Mouse (Mus musculus) R1 (cell line): ENCODE data around the gene Cd300e.

ENCODE experiments used
- DNase-seq: peaks from one replicate; pipeline ENCODE4 v3.0.0-alpha.2; 2018; ENCODE audit warnings: low read depth, low spot score

The Cd300e gene

DNA sequence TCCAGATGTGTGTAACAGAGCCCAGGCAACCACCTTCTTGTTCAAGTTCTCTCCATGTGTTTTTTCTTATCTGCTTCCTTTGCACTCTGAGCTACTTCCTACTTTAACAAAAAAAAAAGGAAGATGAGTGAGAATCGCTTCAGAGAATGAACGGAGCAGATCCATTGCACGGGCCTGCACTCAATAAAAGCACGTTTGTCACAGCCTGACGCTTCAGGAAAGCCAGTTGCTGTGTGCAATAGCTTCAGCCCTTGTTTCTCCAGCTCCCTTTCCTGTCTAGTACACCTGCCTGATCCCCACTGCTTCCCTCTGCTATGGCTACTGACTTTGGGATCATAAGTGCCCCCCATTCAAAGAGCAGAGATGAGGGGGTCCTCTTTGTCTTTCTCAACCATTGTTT lies at the start of gene Cd300e:
Cd300e (minus strand) TSS at position 101 of the 400 bp plus-strand sequence.
- DNase-seq = no peak

DNA sequence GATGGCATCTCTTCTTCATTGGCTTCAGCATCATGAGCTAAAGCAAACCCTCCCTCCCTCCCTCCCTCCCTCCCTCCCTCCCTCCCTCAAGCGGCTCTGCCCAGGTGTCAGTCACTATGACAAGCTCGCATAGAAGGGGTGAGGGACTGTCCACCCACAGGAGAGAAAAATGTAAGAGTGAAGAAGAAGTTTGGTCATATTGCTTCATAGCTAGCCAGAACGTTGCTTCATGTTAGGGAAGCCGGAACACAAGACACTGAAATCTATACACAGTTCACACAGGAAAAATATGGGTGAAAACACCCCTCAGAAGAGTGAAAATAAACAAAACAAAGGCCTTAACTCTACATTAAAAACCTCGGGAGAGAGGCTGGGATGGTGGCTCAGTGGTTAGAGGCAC lies 48.3 kb upstream of the Cd300e start:
- DNase-seq = no peak

DNA sequence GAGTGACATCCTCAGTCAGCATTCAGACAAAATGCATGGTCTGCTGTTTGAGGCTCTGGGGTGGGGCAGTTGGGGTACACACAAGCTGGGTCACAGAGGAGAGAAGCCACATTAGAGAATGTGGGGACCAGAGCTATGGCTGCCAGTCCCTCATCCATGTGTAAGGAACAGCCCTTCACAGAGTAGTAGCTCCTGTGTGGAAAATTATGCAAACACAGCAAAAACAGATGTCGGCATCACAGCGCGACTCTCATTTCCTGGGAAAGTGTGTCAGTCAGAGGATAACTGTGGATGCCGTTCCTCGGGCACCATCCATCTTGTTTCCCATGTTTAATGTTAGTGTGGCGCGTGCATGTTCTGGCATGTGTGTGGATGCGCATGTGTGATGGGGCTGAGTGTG lies 46.2 kb upstream of the Cd300e start:
- no peak for DNase-seq

DNA sequence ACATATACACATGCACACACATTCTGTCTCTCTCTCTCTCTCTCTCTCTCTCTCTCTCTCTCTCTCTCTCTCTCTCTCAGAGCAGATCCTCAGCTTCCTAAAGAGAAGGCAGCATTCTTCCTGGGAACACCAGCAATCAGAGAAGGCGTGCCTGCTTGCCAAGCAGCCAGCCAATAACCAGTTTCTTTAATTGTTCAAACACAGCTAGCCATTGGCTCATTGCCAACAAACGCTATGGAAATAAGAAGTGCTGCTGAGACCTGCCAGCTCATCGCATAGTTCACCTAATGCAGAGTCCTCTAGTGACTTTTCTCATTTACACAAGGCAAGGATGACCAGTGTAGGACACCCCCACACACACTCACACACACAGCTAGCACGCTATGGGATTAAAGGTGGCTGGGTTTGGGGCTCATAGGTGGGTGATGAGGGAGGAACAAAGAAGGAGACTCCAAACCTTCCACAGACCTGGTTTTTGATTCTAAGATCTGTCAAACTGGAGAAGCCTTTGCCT lies 45.5 kb upstream of the Cd300e start:
- DNase-seq = peak; percentile 21

DNA sequence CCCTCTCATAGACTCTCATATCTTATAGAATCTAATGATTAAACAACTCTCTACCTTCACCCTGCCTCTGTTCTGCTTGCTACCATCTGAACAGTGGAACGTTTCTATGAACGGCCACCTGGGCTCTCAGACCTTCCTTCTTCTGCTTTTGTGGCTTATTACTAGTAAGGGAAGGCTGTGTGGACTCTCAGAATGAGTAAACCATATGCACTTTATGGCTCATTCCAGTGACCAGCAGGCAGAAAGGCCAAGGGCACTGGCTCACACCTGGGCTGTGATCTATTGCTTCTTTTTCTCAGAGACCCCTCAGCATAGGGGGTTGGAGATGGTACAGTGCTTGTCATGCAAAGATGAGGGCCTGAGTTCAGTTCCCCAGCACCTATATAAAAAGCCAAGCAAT lies 44.7 kb upstream of the Cd300e start:
- DNase-seq = no peak

DNA sequence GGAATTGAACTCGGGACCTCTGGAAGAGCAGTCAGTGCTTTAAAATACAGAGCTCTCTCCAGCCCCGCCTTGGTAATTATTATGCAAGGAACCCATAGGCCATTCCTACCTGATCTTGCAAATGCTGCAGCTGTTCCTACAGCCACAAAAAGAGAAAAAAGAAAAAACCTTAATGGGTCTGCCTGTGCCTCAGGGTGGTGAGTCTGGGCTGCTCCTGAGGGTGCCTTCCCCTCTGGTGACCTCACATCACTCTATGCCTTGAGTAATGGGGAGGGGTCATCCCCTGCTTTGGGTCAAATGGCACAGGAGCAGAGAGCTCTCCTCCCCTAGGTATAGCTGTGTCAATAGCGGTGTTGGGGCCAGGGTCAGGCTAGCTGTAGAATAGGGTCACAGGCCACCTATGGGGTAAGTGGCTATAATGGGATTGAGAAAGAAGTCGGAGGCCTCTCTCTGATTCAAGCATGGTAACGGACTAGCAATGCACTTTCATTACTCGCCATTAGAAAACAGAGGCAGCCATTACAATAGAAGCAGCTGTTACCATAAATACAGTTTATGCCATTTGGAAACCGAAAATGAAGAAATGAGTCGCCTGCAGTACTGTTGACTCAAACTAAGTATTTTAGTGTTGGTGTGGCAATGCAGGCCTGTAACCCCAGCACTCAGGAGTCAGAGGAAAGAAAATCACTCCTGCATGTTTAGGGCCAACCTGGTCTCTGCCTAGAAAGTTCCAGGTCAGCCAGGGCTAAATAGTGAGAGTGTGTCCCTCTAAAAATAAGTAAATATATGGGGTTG lies 43.0 kb upstream of the Cd300e start:
- DNase-seq = peak; percentile 17

DNA sequence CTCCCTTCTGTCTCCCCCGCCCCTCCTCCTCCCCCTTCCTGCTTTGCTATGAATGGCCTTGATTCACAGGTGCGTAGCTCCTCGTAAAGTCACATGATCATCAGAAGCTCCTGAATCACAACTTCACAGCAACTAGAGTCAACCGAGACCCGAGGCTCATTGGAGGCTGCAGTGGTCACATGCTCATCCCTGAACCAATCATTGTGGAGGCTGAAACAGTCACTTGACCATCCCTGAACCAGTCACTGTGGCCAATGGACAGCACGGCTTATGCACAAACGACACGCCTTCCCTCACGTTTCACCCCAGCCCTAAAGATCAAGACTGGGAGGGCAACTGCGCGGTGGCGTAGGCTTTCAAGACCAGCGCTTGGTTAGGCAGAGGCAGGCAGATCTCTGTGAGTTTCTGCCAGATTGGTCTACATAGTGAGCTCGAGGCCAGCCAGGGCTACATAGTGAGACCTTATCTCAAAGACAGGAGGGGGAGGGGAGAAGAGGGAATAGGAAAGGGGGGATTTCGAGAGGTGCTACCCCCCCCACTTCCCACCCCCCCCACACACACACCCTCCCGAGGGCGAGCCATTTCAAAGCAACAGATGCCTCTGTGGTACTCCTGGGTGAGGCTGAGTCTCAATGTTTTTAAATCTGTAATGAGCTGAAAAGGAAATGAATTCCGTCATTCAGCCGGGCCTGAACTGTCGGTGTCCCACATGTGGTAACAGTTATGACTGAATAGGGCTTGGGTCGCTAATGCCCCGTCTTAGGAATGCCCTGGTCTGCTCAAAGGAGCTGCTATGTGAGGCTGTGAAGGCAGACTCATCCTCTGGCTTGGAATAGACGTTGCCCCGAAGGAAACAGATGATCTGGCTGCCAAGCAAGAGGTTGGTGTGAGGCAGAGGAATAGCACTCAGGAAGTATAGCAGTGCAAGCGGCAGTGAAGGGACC lies 41.8 kb upstream of the Cd300e start:
- DNase-seq = peak; percentile 100

DNA sequence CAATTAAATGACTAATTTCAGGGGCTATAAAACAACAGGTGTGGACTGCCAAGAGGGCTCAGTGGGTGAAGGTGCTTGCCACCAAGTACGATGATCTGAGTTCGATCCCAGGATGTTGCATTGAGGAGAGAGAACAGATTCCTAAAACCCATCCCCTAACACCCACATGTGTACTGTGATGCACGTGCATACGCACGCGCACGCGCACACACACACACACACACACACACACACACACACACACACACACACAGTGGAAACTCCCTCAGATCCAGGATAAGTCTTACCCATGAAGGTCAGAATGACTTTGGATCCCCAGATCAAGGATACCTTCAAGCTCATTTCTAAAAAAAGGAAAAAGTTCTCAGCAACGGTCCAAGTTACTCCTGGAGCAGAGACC lies 40.1 kb upstream of the Cd300e start:
- no peak for DNase-seq

DNA sequence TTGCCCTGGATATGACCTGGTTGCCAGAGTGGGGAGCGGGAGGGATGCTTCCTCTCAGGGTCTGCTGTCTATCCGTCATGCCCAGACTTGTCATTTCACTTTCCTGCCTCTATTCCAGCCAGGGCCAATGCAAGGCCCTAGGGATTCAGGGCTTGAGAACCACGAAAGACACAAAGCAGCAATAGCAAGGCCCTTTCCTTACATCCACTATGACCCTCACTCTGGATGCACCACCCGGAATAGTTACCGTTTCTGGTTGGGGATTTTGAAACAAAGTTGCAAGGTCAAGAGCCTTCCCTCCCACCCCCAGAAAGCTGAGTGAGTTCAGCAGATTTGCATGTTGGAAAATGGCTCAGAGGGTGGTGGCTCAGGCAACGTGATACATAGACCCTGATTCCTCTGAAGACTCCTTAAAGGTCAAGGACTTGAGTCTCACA lies 39.7 kb upstream of the Cd300e start:
- DNase-seq = peak; percentile 76

DNA sequence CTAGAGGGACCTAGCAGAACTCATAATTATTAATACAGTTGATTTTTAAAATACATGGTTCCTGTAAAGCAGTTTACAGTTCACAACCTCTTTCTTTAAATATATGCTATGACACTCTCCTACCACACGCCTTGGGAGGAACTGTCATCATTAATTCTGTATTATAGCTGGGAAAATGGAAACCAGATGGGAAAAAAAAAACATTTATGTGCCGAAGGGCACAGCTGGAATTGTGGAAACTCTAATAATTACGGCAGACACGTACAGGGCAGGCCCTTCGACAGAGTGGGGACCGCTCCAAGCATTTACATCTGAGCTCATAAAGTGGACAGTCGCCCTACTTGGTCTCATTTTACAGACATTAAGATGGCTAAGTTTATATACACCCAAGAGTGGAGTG lies 38.8 kb upstream of the Cd300e start:
- DNase-seq = no peak

DNA sequence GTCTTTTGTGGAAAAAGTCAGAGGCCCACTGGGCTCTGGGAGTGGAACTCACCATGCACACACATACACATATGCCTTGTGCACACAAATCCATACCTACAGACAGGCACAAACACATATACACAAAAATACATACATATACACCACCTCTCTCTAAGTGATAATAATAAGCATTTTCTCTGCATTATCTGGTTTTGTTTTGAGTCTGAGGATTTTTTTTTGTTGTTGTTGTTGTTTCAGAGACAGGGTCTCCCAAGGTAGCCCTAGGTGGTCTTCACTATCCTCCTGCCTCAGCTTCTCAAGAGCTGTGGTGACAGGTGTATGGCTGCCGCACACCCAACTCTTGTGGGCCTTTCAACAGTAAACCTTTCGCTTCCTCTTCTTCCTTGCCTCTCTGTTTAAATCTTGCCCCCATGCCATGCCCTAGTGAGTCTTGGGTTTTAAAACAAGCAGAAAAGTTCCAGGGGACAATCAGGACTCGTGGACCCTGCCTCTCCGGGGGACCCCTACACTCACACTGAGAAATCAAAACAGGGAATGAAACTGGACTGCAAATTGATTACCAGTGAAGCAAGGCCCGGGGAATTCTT lies 38.1 kb upstream of the Cd300e start:
- DNase-seq = no peak

DNA sequence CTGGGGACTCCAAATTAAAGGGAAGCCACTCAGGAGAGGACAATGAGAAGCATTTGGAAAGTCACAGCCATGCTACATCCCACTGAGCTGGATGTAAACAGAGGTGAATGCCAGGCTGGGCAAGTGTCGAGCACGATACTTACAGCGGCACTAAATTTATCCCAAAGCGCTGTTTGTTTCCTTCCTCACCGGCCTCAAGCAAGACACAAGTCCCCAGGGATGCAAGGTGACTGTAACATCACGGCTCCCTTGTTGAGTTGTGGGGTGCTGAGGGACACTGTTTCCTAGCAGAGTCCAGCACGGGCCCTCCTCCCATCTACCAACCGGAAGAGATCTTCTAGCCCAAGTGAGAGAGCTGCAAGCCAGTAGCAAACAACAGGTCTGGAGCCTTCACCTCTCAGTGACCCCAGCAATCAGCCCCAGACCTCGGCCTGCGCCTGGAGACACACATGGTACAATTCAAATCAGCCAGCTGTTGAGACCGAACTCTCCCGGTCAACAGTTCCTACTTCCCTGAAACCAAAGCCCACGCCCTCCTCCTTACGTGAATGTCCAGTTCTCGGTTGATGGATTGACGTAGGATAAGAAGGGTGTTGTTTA lies 37.4 kb upstream of the Cd300e start:
- peak; percentile 52 for DNase-seq

DNA sequence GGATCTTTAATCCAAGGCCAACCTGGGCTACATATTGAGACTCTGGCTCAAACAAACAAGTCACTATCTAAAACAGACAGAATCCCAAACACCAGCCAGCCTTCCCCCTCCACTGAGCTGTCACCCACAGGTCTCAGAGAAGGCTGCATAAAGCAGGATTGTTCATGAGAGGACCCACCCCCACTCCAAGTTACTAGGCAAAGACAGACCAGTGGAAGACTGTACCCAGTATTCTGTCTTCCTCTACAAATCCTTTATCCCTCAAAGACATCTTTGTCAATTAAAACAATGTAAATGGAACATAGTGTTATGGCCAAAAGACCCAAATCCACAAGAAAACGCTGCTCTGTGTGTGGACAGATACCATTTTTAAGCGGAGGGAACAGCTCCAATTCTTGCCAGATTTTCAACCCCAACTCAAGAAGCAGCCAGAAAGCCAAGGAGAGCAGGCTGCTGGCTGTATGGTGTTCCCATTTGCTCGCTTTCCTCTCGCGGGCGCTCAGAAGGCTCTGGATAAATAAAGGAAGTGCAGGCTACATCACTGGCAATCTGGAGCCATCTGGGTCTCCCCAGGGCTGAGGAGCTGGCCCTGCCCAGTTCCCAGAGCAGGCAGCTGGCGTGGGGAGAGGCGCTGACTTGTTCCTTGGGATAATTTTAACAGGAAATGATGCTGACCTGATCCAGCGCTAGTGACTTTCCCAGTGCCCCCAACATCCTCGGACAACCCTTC lies 36.4 kb upstream of the Cd300e start:
- DNase-seq = no peak

DNA sequence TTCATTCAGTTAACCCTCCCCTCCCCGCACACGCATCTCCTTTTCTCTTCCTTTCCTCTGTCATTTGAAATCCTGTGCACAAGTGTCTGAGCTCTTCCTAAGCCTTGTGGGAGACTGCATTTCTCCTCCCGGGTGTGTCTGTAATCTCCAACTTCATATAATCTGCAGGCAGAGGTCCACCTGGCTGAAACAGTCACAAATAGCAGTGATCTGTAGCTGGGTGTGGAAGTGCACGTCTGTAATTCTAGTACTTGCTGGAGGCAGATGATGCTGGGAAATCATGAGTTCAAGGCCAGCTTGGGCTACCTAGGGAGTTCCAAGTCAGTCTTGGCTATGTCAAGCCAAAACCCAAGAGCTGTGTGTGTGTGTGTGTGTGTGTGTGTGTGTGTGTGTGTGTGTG lies 30.2 kb upstream of the Cd300e start:
- DNase-seq = no peak

DNA sequence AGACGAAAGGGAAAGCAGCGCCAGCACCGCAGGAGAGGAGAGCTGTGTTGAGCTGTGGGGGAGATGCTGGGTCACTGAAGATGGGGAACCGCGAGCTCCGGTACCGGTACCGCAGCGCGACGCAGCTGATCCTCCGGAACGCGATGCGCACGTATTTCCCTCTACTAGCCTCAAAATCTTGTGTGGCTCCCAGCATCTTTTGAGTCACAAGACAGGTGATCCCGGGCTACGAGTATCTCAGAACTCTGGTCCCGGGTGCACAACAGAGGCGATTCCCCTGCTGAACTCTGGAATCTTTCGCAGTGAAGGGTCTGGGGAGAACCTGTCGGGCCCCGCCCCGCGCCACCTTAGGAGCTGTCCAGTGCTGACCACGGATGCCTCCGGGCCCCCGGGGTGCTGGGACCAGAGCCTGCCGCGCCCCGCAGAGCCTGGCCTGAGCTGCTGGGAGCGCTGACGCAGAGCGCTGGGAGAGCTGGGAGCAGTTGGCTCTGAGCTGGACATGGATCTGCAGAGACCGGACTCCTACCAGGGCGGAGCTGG lies 29.5 kb upstream of the Cd300e start, which contains the start of gene Rab37:
Rab37 (plus strand) TSS at position 70 of the 540 bp plus-strand sequence.
- peak; percentile 59 for DNase-seq

DNA sequence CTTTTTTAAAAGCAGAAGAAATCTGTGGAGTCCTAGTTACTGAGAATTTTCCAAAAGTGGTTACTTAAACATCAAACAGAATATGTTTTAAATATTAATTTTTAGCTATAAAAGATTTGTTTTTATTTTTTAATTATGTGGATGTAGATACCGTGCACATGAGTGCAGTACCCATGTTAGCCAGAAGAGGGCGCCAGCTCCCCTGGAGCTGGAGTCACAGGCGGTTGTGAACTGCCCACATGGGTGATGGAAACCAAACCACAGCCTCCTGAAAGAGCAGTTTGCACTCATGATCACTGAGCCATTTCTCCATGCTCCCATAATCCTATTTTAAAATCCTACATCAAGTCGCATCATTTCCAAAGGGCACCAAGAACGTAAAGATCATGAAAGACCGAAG lies 27.9 kb upstream of the Cd300e start:
- peak; percentile 62 for DNase-seq

DNA sequence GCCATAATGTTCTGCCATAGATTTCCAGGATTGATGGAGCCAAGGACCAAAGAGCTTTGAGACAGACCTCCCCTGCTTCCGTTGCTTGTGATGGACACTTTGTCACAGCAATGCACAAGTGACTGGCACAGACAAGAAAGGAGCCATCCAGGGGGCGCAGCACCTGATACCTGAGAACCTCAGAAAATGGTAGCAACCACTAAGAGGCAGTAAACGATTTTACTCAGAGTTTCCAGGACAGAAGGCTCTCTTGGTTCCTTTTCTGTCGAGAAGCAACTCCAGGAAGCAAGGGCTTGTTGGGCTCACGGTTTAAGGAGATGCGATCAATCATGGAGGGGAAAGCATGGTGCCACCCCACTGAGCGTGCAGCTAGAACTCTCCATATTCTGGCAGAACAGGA lies 24.2 kb upstream of the Cd300e start:
- DNase-seq = no peak

DNA sequence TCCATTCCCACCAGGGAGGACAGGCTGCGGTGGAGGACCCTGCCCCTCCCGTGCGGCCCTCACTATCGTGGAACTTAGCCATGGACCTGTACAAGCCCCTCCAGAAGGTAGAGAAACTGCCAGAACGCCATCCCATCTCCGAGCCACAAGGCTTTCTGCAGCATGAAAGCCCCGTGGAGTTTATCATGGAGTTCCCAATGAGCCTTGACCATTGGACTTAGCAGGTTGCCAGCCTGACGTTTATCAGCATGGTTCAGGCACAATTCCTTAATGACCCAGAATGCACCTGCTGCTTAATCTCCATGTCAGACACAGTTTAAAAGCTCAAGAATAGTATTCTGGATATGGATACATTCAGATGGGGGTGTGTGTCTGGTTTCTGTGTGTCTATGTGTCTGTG lies 23.1 kb upstream of the Cd300e start:
- DNase-seq = no peak

DNA sequence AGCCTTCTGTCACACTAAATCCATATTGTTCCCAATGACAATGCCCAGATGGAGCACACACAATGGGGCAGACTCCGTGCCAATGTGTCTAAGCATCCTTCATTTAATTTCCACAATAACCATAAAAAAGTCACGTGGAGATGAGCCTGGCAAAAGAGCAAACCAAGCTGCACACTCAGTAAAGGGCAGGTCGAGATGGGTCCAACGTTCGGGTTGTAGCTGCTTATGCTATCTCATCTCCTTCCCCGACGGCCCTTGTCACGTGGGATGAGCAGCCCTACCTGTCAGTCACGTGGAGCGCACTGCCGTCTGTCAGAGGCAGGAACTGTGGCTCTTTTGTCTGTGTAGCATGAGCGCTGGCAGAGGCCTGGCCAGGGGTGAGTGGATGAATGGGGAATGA lies 22.6 kb upstream of the Cd300e start:
- DNase-seq = peak; percentile 32

DNA sequence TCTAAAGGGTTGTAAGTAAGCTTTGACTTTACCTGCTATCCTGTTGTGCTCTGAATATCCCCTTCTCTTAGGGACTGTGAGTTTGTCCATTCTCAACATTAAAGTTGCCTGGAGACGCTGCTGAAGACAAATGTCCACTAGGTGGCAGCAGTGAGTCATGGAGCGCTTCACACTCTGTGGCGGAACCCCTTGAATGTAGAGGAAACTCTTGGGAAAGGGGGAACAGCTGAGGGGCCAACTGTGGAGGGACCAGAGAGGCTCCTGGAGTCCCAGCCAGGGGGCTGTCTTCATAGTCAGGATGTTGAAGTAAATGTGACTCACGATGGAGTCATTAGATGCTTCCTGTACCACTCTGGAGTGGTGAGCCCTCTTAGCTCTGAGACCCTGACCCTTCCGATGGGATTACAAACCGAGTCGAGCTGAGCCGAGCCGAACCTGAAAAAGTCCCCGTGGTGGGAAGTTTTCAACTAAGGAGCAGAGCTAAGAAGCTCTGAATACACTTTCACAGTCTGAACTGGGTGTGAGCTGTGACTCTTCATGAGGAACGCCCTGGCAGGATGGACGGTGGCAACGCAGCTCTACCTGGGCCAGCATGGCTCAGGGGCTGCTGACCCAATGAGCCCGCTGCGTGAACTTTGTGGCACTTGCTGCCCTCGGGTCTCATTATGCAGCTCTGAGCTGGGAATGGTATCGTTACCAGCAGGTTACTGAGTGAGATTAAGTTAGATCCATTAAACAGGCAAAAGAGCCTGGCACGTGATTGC lies 21.6 kb upstream of the Cd300e start:
- peak; percentile 80 for DNase-seq
